Mouse (Mus musculus): ENCODE data around the gene Htr7.

The Htr7 gene

DNA sequence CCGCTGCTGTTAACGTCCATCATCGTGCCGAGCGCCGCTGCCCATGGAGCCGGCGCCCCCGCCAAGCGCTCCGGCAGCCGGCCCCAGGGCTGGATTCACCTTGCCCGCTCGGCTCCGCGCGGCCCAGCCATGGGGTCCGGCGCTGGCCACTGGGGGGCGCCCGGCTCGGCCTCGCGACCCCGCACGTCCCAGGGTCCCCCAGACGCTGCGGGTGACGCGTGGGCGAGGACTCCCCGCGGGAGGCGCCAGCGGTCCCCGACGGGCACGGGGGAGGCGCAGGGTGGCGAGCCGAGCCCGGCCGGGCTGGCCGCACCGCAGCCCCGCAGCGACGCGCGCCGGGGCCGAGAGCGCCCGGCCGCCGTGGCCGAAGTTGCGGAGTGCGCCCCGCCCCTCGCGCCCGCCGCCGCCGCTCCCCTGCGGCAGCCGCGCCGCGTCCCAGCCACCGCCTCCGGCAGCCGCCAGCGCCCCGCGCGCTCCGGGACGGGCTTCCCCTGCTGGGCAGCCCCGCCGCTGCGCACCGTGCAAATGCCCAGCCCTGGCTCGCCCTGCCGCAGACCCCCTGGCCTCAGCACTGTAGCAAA lies at the start of gene Htr7:
Gene Htr7 (minus strand): TSS at position 277 of the 581 bp plus-strand sequence.
- peak; percentile 25 for DNase-seq

DNA sequence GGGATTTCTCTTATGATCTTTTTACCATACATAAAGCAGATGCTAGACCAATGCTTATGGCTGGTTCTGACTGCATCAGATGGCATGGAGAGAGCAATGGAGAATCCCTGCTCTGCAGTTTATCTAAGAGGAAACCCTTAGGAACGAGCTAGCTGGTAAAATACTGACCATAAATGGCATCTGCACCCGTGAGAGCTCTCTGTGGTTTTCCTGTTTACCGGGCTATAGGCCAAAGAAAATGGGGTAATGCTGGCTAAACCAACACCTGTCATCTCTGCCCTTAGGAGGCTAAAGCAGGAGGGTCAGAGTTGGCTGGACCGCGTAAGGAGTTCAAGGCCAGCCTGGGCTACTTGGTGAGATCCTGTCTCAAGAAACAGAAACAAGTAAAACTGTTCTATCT lies 46.6 kb upstream of the Htr7 start:
- DNase-seq, result no peak

DNA sequence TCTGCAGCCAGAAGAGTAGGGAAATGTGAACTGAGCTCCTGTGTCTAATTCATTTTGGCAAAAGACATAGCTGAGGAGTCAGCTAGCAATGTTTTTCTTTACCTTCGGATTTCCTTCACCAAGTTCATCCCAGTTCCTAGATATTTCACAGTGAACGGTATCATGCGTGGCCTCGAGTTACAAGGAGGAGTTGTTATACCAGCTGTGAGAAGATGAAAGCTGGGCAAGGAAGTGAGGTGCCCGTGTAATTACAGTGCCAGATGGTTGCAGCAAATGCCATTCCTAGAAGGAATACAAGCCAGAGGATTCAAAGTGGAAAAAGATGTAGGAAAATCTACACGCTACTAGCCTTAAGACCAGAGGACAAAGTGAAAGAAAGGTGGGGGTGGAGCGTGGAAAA lies 41.6 kb upstream of the Htr7 start:
- DNase-seq, result no peak

DNA sequence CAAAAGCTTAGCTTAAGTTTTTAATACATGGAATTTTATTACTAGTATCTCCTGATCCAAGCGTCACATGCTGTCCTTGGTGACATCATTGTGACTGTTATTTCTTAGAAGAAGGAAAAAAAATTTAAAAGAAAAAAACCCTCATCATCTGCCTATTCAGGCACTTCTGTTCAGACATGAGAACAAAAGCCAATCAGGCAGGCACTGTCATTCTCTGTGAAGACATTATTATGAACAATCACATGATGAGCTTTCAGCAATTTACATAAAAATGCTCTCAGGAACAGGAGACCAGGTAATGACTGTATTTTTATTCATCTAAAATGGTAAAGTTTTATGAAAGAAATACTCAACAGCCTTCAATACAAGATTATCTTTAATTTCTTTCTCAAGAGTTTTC lies 41.0 kb upstream of the Htr7 start:
- DNase-seq, result no peak

DNA sequence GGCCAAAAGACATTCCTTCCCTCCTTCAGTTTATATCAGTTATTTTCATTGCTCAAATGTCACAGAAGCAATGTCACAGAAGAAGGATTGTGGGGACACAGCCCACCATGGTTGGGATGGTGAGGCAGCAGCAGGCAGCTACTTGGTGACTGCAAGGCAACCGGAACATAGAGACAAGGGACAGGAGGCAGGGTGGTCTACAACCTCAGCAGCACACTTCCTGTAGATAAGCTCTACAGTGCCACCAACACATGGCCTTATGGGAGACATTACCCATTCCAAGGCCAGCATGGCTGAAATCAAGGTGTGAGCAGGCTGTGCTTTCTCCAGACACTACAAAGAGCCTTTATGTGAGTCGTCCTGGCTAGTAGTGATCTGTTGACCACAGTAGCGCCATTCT lies 39.9 kb upstream of the Htr7 start:
- no peak for DNase-seq

DNA sequence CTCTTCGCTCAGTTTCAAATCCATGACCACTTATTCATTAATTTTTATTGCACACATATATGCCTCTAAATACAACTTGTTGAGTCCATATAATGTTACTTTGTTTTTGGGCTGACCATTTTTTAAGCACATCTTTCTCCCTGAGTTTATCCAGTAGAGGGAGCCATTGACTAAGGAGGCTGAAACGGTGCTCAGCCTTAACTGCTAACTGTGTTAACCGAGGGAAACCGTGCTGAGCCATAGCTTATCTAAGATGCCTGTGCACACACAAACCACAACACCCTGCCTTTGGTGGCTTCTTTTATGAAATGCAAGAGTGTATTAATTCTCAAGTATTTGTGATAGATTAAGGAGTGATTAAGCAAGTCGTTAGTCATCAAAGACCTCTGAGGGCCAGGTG lies 33.5 kb upstream of the Htr7 start:
- no peak for DNase-seq

DNA sequence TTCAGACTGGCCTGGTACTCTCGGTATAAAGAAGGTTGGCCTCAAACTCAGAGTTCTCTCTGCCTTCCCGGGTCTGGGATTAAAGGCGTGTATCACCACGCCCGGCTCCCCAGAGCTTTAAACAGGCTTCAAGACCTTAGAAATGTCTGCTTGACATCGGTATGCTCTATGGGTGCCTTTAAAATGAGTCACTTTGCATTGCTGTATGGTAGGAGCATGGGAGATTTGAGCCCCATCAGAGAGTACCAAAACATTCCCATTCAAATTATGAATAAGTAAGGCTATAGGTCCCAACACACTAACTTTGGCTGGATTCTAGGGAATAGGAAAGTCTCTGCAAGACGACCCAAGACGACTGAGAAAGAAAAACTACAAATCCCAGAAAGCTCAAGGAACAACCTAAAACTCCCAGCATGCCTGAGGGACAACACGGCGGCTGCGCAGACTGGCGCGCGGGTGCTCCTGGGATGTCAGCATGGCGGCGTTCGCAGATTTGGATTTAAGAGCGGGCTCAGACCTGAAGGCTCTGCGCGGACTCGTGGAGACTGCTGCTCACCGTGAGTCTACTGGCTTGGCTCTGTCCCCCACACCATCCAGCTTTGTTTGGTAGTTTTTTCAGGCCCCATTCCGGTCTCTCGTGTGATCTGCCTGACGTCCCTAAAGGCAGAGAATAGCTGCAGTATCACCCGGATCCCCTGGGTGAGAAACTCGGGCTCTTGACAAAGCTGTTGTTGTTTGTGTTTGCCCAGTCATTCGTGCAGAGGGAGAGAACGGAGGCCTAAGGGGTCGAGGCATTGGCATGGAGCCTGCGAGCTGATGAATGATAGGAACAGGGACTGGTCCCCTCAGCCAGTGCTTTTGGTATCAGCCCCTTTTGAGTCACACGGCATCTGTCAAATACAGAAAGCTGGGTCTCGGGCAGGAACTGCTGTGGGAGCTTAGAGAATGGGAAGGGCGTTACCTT lies 26.2 kb upstream of the Htr7 start, which contains the start of gene Rpp30:
Gene Rpp30 (plus strand): TSS at position 455 of the 964 bp plus-strand sequence.
- DNase-seq, result peak; percentile 86

DNA sequence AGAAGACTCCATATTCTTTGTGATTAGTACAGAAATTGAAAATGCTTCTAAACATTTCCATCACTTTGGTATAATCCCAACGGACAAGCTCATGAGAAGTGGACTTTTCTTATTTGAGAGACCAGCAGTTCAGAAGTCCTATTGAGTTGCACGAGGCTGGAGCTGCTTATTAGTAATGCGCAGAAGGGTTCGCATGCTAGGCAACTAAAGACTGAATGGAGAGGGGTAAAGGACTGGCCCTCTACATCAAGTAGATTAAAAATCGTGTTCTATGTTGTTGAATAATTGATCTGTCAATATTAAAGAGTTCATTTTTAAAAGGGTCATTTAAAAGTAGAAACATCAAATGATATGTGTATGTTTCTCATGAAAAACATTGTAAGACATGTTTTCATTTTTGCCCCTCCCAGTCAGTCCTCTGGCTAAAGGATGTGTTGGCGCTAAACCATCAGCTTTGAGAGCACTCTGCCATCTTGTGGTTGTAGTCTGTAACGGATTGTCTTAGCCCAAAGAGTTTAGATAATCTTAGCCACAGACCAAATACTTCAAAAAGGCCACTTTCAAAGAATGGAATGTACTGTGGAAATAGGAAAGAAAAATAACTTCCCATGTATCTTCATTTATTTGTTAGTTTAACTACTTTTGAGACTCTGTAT lies 25.4 kb upstream of the Htr7 start:
- no peak for DNase-seq

DNA sequence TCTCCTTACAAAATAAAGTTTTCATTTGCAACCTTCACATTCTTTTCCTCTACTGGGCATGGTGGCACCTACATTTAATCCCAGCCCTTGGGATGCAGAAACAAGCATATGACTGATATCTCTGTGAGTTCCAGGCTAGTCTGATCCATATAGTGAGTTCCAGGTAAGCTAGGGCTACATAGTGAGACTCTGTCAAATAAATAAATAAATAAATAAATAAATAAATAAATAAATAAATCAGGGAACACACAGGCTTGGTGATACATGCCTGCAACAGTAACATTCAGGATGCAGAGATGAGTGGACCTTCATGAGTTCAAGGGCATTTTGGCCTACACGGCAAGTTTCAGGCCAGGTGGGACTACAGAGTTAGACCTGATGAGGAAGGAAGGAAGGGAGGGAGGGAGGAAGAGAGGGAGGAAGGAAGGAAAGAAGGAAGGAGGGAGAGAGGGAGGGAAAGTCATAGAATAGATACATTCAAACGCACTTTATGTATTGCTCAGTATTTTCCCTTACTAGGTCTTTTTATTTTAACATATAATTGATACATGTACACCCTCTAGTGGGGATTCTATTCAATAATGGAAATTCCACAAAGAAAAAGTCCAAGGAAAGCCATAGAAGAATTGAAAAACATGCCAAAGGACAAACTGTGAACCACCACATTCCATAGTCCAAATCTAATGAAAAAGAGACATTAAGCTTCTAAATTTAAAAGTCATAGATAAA lies 5.7 kb upstream of the Htr7 start:
- DNase-seq, result no peak

DNA sequence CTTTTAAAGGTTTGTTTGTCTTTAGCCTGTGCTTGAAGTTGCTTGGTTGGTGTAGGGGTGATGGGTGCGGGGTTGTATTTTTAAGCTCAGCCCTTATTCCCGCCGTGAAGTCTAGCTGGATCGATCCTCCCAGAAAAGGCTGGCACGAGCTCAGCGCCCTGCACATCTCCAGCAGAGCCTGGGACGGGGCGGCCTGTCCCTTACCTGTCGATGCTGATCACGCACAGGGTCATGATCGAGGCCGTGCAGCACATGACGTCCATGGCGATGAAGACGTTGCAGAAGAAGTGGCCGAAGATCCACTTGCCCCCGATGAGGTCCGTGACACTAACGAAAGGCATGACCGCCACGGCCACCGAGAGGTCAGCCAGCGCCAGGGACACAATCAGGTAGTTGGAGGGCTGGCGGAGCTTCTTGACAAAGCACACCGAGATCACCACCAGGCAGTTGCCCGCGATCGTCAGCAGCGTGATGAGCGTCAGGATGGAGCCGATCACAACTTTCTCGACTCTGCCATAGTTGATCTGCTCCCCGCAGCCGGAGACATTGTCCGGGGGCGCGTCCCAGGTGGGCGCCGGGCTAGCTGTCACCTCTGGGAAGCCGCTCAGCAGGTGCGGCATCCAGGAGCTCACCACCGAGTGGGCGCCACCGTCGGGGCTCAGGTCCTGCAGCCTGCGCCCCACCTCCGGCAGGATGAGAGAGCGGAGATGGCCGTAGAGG lies 645 bp downstream of the Htr7 start:
- DNase-seq, result peak; percentile 12

DNA sequence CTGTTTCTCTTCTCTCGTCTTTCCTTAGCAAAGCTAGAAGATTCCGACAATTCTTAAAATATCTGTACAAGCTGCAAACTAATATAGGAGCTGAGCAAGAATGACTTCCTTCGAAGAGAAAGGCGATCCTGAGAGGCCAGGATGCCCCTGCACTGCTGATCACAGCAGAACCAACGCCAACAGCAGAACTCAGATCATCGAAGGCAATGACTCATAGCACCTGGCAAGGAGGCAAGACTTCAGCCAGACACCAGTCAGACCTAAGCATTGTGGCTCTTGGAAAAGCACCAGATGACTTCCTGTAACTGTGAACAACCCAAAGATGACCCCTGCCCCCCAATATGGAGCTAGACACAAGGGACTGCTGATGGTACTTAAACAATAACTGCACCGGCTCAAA lies 11.3 kb downstream of the Htr7 start:
- no peak for DNase-seq

DNA sequence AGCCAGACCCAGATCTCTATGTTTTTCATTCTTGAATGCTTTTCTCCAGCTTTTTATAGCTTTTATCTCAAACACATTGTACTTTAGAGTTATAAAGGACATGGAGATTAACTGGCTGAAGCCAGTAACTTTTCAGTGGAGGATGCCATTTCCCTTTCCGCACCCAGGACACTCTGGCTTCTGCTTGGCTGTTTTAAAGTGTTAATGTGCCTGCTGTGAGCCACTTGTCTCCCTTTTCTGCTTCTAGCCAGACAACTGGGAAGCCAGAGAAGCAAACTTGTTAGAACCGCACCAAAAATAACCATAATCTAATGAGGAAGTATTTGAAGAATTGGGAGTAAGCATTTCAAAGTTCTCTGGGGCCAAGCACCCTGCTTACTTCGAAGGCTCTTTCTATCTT lies 42.5 kb downstream of the Htr7 start:
- no peak for DNase-seq

DNA sequence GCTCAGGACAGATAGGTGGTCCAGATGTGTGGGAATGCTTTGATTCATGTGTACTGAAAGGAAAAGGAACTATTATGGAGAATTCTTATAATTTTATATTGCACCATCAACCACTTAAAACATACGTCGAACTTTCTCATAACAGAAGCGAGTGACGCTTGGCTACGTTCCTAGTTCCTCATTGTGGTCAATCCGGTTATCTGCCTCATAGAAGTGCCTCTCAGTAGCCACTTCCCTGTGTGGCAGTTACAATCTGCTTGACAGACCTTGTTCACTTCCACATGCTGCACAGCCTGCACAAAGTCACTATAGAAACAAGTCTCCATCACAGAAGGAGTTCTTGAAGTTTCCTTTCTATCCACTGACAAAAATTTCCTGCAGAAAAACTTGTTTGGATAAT lies 51.0 kb downstream of the Htr7 start:
- DNase-seq, result no peak

DNA sequence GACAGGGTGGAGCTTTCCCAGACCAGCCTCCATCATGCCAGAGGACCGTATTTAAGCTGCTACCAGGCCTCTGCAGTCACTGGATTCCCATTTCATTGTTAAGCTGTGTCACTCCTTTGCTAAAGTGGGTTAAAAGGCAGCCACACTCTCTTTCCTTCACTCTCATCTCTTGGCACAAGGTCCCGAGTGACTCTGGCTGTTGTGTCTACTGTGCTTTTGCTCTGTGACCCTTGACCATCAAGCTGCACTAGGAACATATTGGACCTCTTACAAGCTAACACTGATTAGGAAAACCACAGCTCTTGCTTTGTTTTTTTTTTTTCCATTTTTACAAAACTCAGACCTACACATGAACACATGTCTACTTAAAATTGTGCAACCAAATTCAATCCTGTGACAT lies 52.3 kb downstream of the Htr7 start:
- no peak for DNase-seq

DNA sequence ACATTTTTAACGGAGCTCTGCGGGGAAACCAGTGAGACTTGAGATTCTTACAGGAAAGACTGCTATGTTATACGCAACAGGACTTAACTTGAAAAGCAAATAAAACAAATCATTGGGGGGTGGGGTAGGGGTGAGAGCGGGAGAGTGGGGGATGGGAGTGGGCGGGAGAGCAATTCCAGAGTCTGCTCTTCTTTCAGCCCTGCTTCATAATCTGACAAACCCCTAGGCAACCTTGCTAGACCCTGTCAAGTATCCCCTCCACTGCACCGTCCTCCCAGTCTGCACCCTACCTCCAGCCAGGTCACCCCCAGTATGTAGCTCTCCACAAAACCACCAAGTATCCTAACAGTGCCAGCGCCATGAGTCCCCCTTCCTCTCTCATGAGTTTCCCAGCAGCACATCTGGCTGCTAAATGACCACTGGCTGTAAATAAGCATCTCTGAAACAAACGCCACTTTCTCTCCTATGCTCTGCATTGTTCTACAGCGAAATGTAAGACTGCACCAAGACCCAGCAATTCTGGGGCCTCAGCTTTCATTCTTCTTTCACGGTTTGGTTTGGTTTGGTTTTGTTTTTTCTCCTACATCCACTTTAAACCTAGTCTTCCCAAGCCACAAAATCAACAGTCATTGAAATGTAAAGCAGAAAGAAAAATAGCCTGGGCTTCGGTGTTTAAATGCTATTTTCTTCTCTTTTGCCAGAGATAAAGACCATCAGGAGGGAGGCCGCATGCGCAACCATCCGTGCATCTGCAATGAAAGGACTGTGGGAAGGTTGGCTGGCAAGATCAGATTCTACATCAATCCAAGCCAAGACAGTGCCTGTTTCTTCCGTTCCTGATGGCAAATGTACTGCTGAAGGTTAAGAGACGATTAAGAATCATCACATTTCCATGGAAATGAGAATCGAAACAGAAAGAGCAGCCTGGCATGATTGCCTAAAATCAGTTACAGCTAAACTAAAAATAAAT lies 54.5 kb downstream of the Htr7 start:
- no peak for DNase-seq

DNA sequence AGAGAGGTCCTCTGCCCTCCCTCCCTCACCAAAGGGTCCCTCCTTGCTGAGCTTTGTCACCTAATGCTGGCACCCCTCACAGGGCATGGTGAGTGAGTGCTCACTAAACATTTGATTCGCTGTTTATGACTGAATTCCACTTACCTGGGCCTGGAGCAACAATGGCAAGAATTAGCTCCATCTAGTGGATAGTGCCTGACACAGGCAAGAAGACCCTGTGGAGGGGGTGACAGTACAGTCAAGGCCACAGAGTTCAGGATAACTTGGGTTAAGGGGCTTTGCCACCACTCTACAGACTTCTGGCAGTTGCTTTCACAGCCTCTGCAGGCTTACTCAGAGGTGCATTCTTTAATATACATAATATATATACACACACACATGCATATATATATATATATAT lies 55.8 kb downstream of the Htr7 start:
- DNase-seq, result no peak

DNA sequence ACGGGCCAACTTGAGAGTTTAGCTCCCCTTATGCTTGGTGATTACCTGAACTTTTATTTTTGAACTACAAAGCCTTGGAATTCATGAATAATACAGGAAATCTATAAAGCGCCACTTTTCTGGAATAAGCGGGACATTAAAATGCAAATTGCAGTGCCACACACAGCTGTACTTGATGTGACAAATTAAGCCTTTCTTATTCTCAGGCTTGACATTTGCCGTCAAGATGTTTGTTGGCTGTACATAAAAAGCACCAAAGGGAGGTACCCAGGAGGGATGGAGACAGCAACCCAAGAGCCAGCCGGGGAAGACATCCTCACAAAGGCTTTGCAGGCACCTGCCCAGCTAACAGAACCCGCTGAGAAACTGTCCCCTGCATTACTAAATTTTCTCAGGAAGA lies 56.4 kb downstream of the Htr7 start:
- no peak for DNase-seq

DNA sequence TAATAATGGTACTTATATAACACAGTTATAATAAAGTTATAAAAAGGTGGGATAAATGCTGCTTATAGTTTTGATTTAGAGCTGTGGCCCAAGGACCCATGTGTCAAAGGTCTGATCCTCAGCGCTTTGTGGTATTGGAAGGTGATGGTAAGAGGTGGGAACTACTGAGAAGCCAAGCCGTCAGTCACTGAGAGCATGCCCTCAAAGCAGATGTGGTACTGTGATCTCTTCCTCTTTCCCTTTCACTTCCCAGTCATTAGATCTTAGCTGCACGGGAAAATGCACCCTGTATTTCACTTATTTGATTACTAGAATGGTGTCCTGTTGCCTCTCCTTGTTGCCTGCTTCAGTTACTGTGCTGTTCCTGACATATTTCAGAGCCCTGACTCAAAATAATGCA lies 59.9 kb downstream of the Htr7 start:
- DNase-seq, result no peak

DNA sequence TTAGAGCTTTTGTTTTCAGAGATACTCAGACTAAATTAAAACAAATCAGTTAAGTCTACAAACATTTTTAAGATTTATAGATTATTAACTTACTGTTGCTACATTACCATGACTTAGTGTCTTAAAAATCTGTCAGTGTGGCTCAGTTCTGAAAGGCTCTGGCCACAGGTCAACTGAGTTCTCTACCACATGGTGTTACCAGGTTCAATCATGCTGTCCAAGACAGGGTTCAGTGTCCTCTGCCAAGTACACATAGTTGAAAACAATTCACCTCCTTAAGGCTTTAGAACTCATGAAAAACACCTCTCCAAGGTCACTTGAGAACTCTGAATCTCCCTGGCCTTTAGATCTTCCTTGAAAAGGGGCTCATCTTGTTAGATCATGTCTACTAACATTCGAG lies 69.8 kb downstream of the Htr7 start:
- no peak for DNase-seq

DNA sequence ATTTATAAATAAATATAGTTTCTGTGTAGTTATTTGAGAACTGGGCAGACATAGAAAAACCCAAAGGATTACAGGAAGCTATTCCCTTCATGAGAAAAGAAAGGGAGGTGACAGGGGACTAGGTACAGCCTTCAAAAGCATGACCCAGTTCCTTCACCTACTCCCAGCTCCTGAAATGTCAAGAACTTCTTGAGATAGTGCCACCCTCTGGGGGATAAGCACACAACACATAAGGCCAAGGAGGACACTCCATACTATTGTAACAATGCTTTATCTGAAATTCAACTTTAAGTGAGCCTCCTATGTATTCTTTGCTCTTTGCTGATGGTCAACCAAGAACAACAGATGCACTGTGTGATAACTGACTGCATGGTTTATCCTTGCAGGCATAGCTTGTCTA lies 82.6 kb downstream of the Htr7 start:
- no peak for DNase-seq

DNA sequence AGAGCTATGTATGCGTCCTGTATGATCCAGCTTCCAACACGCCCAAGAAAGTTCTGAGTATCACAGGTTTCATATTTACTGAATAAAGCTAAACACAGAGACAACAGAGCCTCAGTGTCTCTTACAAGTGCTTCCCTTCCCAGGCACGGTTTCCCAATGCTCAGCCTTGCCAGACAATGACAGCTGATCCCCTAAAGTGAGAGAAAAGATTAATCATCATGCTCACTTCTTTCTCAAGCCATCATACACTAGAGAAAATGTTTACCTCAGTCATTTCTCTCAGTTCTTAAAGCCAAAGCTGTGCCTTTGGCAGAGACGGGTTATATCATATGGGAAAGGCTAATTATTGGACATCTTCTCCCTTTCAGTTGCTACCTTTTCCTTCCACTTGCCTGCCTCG lies 99.7 kb downstream of the Htr7 start:
- DNase-seq, result no peak

Data from right cerebral cortex, postnatal 14 days (tissue).